Mouse (Mus musculus) embryonic facial prominence, embryonic 15.5 days (tissue): ENCODE measurements at regions not wholly inside any gene's neighbourhood (a gene's known extent, or its start where the extent isn't known, plus 50 kb on each side); places are given as distances from the start of the nearest gene placed in this dataset.
A peak's percentile ranks its signal among the peaks of the same experiment; 100 is the strongest.

Experiments
- ATAC-seq: fragments of 200-750 bp; cut with Nextera tagmentation; 2 replicates; pipeline ENCODE4 v1.8.0; 2017; ENCODE audit warnings: low read depth, moderate TSS enrichment; ENCODE audit not compliant: insufficient number of reproducible peaks, low FRiP score, low TSS enrichment
- H3K27ac ChIP-seq: fragments of 300-500 bp; sonication (generic); replicated peaks from 2 replicates; pipeline ENCODE4 v1.5.1; 2015; ENCODE audit warnings: mild to moderate bottlenecking, inconsistent platforms
- H3K27me3 ChIP-seq: fragments of 300-500 bp; sonication (generic); 2 replicates; pipeline ENCODE4 v1.6.1; 2015; ENCODE audit warnings: inconsistent platforms
- H3K36me3 ChIP-seq: fragments of 300-500 bp; sonication (generic); 2 replicates; pipeline ENCODE4 v1.6.1; 2015; ENCODE audit warnings: mild to moderate bottlenecking, inconsistent platforms
- H3K4me1 ChIP-seq: fragments of 300-500 bp; sonication (generic); 2 replicates; pipeline ENCODE4 v1.6.1; 2015; ENCODE audit warnings: inconsistent platforms
- H3K4me2 ChIP-seq: fragments of 300-500 bp; sonication (generic); replicated peaks from 2 replicates; pipeline ENCODE4 v1.6.1; 2015; ENCODE audit warnings: mild to moderate bottlenecking, inconsistent platforms
- H3K4me3 ChIP-seq: fragments of 300-500 bp; sonication (generic); replicated peaks from 2 replicates; pipeline ENCODE4 v1.5.1; 2015; ENCODE audit warnings: mild to moderate bottlenecking, inconsistent platforms
- H3K9ac ChIP-seq: fragments of 300-500 bp; sonication (generic); 2 replicates; pipeline ENCODE4 v1.6.1; 2015; ENCODE audit warnings: inconsistent platforms
- H3K9me3 ChIP-seq: fragments of 300-500 bp; sonication (generic); replicated peaks from 2 replicates; pipeline ENCODE4 v1.6.1; 2016; ENCODE audit warnings: inconsistent platforms
- WGBS: fragments of 180-500 bp; shearing (Covaris S2); methylation state at CpG from one replicate; pipeline ENCODE4 v1.1.7; 2015; 5-methylcytosine and 5-hydroxymethylcytosine counted together

DNA sequence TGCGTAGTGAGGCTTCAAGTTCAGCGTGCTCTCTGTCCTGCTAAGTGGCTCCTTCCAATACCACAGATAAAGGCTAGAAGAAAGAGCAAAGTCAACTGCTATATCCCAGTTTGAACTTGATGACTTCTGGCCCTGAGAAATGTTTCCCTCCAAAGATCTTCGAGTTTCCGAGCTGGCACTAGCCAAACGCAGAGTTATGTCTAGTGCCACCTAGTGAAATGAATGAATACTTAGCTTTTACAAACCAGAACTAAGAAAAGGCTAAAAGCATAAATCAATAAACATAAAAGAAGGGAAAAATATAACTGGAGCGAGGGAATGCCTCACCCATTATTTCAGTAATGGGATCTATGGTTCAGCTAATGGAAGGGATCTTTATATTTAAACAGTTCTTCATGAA, 377.7 kb upstream of the Gm26657 start:
- WGBS, result 46% methylated on average over 6 of the region's 6 CpGs
- Histone ChIP-seq H3K36me3 (no peaks in the 10 kb centered on the region), H3K27ac (no peak overlapping the region), H3K27me3 (no peaks in the 10 kb centered on the region), H3K4me1 (no peaks in the 10 kb centered on the region), H3K9ac (no peak overlapping the region), H3K4me3 (no peak overlapping the region), H3K4me2 (no peak overlapping the region), H3K9me3 (no peaks in the 10 kb centered on the region)
- no peak for ATAC-seq

DNA sequence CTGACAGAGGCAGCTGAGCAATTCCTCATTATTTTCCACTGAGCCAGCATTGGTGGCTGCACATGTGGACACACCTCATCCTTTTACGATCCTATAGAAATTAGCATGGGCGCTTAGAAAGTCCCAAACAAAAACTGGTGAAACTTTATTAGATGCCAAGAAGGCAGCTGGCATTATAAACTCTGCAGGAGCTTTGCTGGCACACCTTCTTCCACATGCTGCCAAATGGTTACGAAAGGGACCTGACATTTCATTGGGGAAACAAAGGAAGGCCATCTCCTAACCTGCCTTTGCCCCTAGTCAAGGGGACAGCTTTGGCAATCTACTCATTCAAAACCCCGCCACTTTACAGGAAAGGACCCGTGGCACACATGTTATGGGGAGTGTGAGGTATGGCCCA, 390.7 kb upstream of the Gm26657 start:
- Histone ChIP-seq H3K9me3 (no peaks in the 10 kb centered on the region), H3K4me2 (no peak overlapping the region), H3K27ac (no peak overlapping the region), H3K36me3 (no peaks in the 10 kb centered on the region), H3K4me1 (no peaks in the 10 kb centered on the region), H3K9ac (no peak overlapping the region), H3K4me3 (no peak overlapping the region), H3K27me3 (no peaks in the 10 kb centered on the region)
- ATAC-seq, result no peak
- 88% methylated on average over 5 of the region's 5 CpGs for WGBS

DNA sequence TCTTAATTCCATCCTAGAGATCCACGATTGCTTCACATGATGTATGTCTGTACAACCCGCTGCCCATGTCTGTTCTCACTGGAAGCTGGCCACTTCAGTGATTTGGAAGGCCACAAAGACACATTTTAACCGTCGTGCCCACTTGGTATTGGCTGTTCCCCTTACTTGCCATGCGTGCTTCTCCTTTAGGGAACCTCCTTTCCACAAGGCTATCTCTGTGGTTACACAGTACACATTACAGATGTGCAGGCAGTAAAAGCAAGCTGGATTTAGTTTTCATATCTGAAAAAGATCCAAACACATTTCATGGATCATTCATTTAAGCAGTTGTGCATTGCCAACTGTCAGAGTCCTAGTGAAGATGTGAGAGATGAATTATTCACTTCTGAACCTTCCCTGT, 414.7 kb upstream of the Gm26657 start:
- no peak overlapping the region for H3K4me3 ChIP-seq
- no peaks in the 10 kb centered on the region for H3K9me3 ChIP-seq
- no peak overlapping the region for H3K4me2 ChIP-seq
- H3K4me1 ChIP-seq, result peaks cover 4% of the 10 kb centered on the region; the same call in 1 of the 2 replicates
- H3K36me3 ChIP-seq, result no peaks in the 10 kb centered on the region
- no peak overlapping the region for H3K9ac ChIP-seq
- WGBS, result 60% methylated on average over 5 of the region's 5 CpGs
- 0 out of 2 replicates have a peak, but pooled peaks have one; percentile 47 for ATAC-seq
- H3K27ac ChIP-seq, result no peak overlapping the region
- no peaks in the 10 kb centered on the region for H3K27me3 ChIP-seq

DNA sequence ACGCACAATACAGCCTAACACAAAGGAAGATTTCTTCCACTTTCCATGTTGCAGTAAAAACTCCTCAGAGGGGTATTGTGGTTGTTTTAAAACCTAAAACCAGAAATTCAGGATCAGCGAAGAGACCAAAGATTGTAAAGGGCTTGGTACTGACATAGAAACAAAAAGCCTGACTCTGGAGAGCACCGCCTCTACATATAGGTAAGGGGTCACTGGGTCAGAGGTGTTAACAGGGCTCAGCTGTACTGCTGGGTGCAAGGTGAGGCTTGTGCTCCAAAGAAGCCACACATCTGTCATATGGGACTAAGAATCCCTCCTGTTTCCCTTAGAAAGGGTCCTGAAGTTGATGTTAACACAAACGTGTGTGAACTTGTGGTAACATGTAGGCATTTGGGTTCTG, 420.7 kb upstream of the Gm26657 start:
- Histone ChIP-seq H3K4me3 (no peak overlapping the region), H3K27ac (peak overlapping the region; percentile 45; the same call in 1 of the 2 replicates), H3K27me3 (no peaks in the 10 kb centered on the region), H3K36me3 (no peaks in the 10 kb centered on the region), H3K4me1 (0 out of 2 replicates have a peak, but pooled peaks cover 3% of the 10 kb centered on the region), H3K9ac (no peak overlapping the region), H3K4me2 (no peak overlapping the region), H3K9me3 (no peaks in the 10 kb centered on the region)
- 59% methylated on average over 4 of the region's 4 CpGs for whole genome bisulfite sequencing
- ATAC-seq, result no peak

DNA sequence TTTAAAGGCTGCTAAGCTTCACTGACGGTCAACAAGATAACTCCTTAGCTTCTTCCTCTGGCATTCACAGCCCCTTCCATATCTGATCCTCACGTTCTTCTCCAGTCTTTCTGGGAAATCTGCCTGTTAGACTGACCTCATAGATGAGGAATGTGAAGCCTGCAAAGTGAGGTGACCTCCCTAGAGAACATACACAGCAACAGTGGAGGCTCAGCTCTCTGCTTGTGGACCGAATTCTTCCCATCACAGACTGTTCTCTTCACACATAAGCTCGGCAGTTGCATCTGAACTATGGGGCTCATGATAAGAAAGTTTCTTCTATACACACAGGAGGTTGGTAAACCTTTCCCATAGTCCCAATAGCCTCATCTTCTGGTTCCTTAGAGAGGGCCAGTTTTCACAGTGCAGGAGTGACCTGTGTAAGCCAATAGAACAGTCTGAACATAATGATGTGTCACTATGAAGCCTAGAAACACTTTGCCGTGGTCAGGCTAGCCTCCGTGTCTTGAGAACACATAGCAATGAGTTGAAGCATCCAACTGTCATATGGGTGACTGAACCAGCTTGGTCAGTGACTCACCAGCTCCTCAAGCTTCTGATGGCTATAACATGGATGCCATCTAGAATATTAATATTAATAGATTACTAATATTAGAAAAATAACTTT, 434.1 kb upstream of the Gm26657 start:
- no peak overlapping the region for H3K4me3 ChIP-seq
- H3K27ac ChIP-seq, result 0 out of 2 replicates have a peak overlapping the region, but pooled peaks have one; percentile 28
- ATAC-seq, result no peak
- H3K4me2 ChIP-seq, result no peak overlapping the region
- no peaks in the 10 kb centered on the region for H3K27me3 ChIP-seq
- 0 out of 2 replicates have a peak, but pooled peaks cover 5% of the 10 kb centered on the region for H3K4me1 ChIP-seq
- WGBS, result 66% methylated on average over 6 of the region's 6 CpGs
- no peaks in the 10 kb centered on the region for H3K9me3 ChIP-seq
- H3K36me3 ChIP-seq, result no peaks in the 10 kb centered on the region
- no peak overlapping the region for H3K9ac ChIP-seq

DNA sequence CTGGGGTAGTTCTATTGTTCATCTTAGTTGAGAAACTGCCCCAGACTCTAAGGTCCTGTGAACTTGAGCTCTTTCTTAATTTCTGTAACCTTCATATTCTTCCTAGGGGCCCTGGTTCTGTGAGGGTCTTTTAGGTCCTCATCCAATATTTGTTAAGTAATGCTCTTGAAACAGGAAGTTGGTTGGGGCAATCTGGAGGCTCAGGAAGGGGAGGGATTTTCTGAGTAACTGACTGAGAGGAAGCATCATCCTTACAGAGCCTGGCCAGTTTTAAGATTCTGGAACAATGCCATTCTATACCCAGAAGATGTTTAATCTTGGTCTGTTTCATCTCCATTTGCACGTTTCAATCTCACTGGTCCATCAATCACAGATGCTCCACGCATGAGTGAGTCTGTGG, 435.6 kb upstream of the Gm26657 start:
- no peak for ATAC-seq
- no peak overlapping the region for H3K4me2 ChIP-seq

DNA sequence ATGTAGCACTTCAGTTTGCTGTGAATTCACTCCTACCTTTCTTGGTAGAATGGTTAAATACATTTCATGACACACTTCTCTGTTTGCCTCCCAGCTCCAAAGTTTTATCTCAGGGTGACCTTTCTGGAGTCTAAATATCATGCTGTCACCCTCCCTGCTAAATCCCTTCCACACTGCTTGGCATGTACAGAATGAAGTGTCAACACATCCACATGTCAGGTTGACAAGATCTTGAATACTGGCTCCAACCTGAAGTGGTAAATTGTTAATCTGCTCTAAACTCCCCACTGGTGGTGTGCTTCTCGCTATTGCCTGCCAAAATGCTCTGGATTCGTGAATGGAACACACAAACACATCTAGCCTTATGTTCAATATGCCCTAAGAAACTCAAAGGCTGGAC, 451.9 kb upstream of the Gm26657 start:
- Histone ChIP-seq H3K27ac (no peak overlapping the region), H3K4me1 (no peaks in the 10 kb centered on the region), H3K27me3 (no peaks in the 10 kb centered on the region), H3K9me3 (no peaks in the 10 kb centered on the region), H3K36me3 (no peaks in the 10 kb centered on the region), H3K9ac (no peak overlapping the region), H3K4me3 (no peak overlapping the region), H3K4me2 (no peak overlapping the region)
- ATAC-seq, result no peak
- WGBS, result 80% methylated on average over 2 of the region's 2 CpGs

More for the DNA sequence above, 435.6 kb upstream of the Gm26657 start:
- Histone ChIP-seq H3K27me3 (no peaks in the 10 kb centered on the region), H3K9ac (no peak overlapping the region), H3K9me3 (no peaks in the 10 kb centered on the region), H3K27ac (no peak overlapping the region), H3K4me3 (no peak overlapping the region), H3K36me3 (no peaks in the 10 kb centered on the region), H3K4me1 (0 out of 2 replicates have a peak, but pooled peaks cover 5% of the 10 kb centered on the region)
- 42% methylated on average over 2 of the region's 2 CpGs for WGBS

DNA sequence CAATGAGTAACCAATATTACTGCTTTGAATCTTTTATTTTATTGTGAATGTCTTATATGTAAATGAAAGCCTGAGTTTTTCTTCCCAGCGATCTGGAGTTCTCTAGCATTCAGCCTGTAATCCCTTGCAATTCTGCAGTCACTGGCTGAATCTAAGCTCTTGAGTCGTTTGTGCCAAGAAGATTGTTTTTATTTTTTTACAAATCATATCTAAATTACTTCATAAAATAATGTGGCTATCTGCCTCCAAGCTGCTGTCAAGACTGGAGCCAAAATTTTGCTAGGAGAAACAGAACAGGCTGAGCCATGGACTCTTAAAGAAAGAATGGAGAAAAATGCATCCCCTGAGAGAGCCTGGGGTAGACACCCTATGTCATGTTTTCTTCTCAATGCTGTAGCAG, 455.4 kb upstream of the Gm26657 start:
- Histone ChIP-seq H3K36me3 (no peaks in the 10 kb centered on the region), H3K9ac (no peak overlapping the region), H3K9me3 (no peaks in the 10 kb centered on the region), H3K4me1 (no peaks in the 10 kb centered on the region), H3K27me3 (no peaks in the 10 kb centered on the region), H3K4me3 (no peak overlapping the region), H3K4me2 (no peak overlapping the region), H3K27ac (no peak overlapping the region)
- no peak for ATAC-seq
- 56% methylated on average over 2 of the region's 2 CpGs for WGBS

DNA sequence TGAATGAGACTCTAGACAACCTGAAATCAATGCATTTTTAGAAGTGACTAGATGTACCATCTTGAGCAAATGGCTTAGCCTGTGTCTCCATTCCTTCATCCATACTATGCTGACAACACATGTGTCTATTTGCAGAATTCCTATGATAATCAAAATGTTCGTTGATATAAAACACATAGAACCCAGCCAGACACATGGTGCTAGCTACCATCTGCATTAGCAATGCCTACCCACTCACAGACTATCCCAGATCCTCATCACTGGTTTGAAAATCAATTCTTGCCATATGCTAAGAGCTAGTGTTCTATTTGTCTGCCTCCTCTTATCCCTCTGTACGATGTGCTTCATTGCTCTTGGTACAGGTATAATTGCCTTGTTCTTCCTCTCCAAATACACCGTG, 464.0 kb upstream of the Gm26657 start:
- Histone ChIP-seq H3K9ac (no peak overlapping the region), H3K4me3 (no peak overlapping the region), H3K4me1 (no peaks in the 10 kb centered on the region), H3K36me3 (no peaks in the 10 kb centered on the region), H3K4me2 (no peak overlapping the region), H3K27ac (no peak overlapping the region), H3K9me3 (no peaks in the 10 kb centered on the region), H3K27me3 (no peaks in the 10 kb centered on the region)
- no peak for ATAC-seq
- WGBS, result 74% methylated on average over 3 of the region's 3 CpGs

DNA sequence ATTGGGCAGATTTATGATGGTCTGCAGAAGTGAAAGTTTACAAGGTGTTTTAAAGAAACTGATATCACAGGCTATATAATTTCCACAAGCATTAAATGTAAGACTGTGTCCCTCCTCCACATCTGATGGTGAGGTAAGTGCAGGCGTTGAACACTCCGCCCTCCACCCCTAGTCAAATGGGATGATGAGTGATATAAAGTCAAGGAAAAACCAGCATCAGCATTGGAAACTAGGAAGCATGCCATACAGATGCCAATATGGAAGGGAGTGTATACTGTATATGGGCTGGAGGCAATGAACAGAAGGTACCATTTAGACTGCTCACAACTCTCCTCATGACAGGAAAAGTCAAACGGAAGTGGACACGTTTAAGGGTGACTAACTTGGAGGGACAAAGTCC, 468.5 kb upstream of the Gm26657 start:
- no peaks in the 10 kb centered on the region for H3K9me3 ChIP-seq
- H3K9ac ChIP-seq, result no peak overlapping the region
- WGBS, result 85% methylated on average over 4 of the region's 4 CpGs
- no peaks in the 10 kb centered on the region for H3K27me3 ChIP-seq
- H3K27ac ChIP-seq, result no peak overlapping the region
- no peaks in the 10 kb centered on the region for H3K4me1 ChIP-seq
- no peaks in the 10 kb centered on the region for H3K36me3 ChIP-seq
- no peak overlapping the region for H3K4me2 ChIP-seq
- no peak for ATAC-seq
- no peak overlapping the region for H3K4me3 ChIP-seq

DNA sequence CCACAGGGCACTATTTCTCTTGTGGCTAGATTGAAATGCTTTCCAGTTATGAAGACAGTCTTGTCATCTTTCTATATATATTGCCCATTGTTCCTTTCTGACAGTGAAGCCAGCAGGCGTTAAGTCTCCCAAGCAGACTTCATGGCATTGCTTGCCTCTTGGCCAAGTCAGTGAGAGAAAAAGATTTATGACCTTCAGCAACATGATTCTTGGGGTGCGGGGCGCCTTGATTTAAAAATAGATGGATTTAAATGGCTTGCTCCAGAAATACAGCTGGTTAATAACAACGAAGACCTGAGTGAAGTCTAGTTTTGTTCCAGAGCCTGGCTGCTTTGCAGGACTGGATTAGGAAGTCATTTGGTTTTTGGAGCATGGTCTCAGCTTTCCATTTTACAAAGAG, 475.2 kb upstream of the Gm26657 start:
- Histone ChIP-seq H3K4me3 (no peak overlapping the region), H3K4me1 (no peaks in the 10 kb centered on the region), H3K36me3 (no peaks in the 10 kb centered on the region), H3K27ac (no peak overlapping the region), H3K27me3 (no peaks in the 10 kb centered on the region), H3K4me2 (no peak overlapping the region), H3K9ac (no peak overlapping the region), H3K9me3 (no peaks in the 10 kb centered on the region)
- WGBS, result 81% methylated on average over 4 of the region's 4 CpGs
- no peak for ATAC-seq

DNA sequence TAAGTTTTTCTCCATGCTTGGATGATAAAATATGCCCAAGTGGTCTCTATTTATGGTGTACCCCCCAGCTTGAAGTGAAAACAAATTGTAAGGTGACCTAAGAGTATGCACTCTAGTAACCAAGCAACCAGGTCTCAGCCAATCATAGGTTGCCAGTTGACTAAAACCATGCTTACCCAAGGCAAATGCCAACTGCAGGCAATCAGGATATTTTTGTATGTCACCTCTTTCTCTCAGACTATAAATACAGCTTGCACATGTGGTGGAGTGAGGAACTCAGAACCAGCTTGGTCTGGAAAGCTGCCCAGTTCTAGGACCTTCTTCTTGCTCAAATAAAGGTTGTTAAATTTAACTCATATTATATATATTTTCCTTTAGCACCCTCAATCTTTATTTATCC, 476.0 kb upstream of the Gm26657 start:
- Histone ChIP-seq H3K4me2 (no peak overlapping the region), H3K4me1 (no peaks in the 10 kb centered on the region), H3K9me3 (no peaks in the 10 kb centered on the region), H3K27me3 (no peaks in the 10 kb centered on the region), H3K4me3 (no peak overlapping the region), H3K36me3 (no peaks in the 10 kb centered on the region), H3K9ac (no peak overlapping the region), H3K27ac (no peak overlapping the region)
- peak; percentile 51 for ATAC-seq
